Mouse (Mus musculus) left cerebral cortex, adult 18-20 months (tissue): ENCODE results near the gene Fbxo46. TPM values are rescaled to one million over a fixed set of nuclear protein-coding genes. Genes with fewer than 3 reads are reported as not detected.
"Not testable (repeated sequence)": the region's sequence is repeated elsewhere in the genome, so short reads cannot be mapped to it uniquely, and the experiment has no call there.

Experiments used
- DNase-seq, 2 experiments: peaks; one replicate each; pipeline ENCODE4 v3.0.0; 2021 to 2022; ENCODE audit warnings: low spot score in 2 of 2, mixed read lengths in 1 of 2
- total RNA-seq, 2 experiments: library from RNA; stranded (reverse); gene quantifications; 2 replicates each; pipeline ENCODE4 v1.2.3; 2021

Gene Fbxo46
- total RNA-seq, 2 experiments from 2014 or later: 13.6 to 15.6 TPM

GRCm38 (mm10) chr7:19129396-19129795 is 9.7 kb downstream of the Fbxo46 start:
- DNase-seq: no peak

GRCm38 (mm10) chr7:19130657-19131056 is 11.0 kb downstream of the Fbxo46 start:
- no peak for DNase-seq

DNA sequence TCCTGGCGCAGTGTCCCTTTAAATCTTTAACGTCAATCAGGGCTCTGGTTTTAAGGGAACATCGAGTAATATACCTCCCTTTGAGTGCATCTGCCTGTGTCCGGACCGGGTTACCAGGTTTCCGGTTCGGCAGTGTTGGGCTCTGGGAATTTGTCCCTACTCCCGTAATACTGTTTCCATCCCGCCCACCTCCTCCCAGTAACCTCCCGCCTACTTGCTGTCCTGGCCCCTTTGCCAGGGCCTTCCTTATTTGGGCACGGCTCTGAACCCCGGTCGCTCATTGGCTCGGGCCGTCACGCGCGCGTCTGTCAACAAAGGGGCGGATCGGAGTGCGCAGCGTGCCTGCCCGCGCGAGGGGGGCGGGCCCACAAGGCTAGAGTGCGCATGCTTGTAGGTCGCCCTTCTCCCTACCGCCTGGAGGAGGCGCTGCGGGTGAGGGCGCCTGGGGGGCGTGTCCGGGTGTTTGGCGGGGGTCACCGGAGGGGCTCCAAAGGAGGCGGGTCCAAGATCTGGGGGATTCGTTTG is 11.7 kb downstream of the Fbxo46 start:
- peak; percentile 94 to 97 for DNase-seq

- DNase-seq: no peak
Measured at GRCm38 (mm10) chr7:19136168-19136567, 16.5 kb downstream of the Fbxo46 start.

GRCm38 (mm10) chr7:19136673-19137334 is 17.1 kb downstream of the Fbxo46 start:
- DNase-seq: peak; percentile 48 to 50

GRCm38 (mm10) chr7:19137380-19137779 is 17.7 kb downstream of the Fbxo46 start:
- DNase-seq: peak; percentile 61 to 74

DNA sequence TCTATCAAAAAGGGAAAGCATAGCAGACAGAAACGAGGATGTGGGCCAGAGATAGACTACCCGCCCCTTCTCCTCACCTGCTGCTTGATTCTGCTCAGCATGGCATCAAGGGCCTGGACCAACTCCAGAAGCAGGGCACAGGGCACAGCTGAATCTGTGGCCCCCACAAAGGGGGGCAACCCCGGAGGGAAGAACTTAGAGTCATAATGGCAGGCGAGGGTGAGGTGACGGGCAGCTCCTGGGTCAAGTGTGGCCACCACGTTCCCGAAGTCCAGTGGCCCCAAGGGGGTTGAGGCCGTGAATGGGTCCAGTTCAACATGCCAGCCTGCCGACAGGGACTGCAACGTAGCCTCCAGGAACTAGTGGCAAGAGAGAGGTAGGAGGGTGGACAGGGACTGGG is 27.1 kb downstream of the Fbxo46 start:
- DNase-seq: no peak

GRCm38 (mm10) chr7:19147497-19148045 is 27.9 kb downstream of the Fbxo46 start:
- no peak for DNase-seq

GRCm38 (mm10) chr7:19148180-19148874 is 28.7 kb downstream of the Fbxo46 start:
- no peak for DNase-seq

DNA sequence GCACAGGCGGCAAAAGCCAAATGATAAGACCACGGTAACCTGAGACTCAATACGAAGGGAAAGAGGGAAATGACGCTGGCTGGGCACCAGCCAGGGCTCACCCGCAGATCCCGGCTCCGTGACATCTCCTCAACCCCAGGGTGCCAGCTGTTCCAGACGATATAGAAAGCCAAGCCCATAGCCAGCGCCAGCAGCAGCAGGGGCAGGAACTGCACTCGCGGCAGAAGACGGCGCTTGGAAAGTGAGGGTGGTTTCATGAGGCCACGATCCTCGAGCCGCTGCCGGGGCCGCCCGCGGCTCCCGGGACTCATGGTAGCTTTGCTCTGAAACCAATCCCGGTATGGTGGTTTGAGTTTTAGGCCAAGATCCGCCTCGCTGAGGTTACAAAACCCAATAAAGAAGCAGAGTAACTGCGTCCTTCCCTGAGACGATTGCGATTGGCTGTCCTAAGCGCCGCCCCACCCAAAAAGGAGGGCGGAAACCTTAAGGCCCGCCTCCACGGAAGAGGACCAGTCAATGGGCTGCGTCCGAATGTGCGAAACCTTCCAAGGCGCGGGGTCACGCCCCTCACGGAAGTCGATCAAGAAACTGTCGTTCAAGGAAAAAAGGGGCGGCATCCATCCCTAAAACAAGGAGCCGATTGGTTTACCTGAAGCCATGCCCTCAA is 29.3 kb downstream of the Fbxo46 start, which contains the start of gene Qpctl:
Gene Qpctl, minus strand, starts transcription at position 417 of the 667 bp plus-strand sequence.
- peak; percentile 97 to 99 for DNase-seq

GRCm38 (mm10) chr7:19149626-19150025 is 30.0 kb downstream of the Fbxo46 start, which contains the start of gene Snrpd2:
Gene Snrpd2 (plus strand): TSS chr7:19149722.
- DNase-seq: peak; percentile 97

- DNase-seq: not testable (repeated sequence)
Measured at GRCm38 (mm10) chr7:19151121-19151520, 31.5 kb downstream of the Fbxo46 start.

GRCm38 (mm10) chr7:19154796-19155195 is 35.1 kb downstream of the Fbxo46 start:
- DNase-seq: no peak

DNA sequence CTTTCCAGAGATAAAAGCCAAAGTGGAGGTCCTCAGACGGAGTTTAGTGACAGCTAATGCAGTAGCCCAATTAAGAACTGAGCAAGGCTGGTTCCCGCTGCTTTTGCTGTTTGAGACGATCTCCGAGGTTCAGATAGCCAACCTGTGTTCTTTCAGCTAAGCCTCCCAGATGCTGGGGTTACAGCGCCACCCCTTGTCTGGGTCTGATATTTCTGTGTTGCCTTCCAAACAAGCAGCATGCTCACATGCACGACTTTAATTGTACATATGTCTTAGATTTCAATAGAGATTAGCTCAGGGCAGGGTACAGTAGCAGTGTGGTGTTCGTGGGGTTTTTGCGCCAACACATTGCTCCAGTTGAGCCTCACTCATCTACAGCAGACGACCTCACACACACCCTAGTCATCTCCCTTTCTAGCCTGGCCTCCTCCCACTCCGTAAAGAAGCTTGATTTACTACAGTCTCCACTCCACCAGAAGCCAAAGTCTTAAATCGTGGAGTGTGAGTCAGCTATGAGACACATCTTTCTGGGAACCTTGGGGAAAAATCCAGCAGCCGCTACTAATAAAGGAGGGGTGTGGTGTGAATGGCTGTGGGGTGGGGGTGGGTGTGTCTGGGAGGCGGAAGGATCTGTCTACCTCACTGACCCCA is 36.3 kb downstream of the Fbxo46 start:
- DNase-seq: no peak

- DNase-seq: peak; percentile 94 to 97
Measured at GRCm38 (mm10) chr7:19157160-19157800, 37.6 kb downstream of the Fbxo46 start.

GRCm38 (mm10) chr7:19158601-19159000 is 38.9 kb downstream of the Fbxo46 start:
- DNase-seq: no peak

DNA sequence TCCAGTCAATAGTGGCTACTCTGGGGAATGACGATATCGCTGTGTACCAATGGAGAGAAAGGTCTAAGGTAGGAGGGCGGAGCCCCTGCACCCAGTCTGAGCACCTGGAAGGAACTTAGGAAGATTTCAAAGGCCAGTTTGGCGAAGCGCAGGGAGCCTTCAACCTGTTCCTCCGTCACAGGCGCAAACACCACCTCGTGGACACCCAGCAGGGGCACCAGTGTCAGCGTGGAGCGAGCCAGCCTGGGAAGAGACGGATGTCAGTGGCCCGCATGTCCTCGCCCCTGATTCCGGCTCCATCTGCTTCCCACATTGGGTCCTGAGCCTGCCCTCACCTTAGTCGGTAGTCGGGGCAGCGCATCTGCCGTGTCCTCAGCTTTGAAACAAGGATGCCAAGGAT is 39.8 kb downstream of the Fbxo46 start:
- DNase-seq: no peak

DNA sequence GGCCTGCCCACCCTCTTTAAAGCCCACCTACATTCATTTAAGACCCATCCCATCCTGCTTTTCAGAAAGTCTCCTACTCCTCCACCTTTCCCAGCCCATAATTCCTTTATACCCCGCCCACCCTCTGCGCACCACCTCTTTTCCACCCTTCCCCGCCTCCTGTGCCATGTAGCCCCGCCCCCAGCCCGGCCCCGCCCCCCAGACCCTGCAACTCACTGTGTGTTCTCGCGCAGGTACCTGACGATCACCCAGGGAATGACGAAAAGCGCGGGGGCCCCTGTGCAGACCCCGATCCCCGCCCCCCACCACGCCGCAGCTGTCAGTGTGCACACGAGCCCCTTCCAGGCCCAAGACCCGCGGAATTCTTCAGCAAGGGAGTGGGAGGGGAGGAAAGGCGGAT is 40.5 kb downstream of the Fbxo46 start:
- DNase-seq: no peak

- DNase-seq: no peak
Measured at GRCm38 (mm10) chr7:19162928-19163327, 43.3 kb downstream of the Fbxo46 start.

GRCm38 (mm10) chr7:19163752-19164151 is 44.1 kb downstream of the Fbxo46 start:
- DNase-seq: no peak
